Mouse (Mus musculus) lung, adult 2 months (tissue): ENCODE data around the gene Pde6d. TPM values are rescaled to one million over a fixed set of nuclear protein-coding genes. Genes with fewer than 3 reads are reported as not detected.

Source experiments
- DNase-seq: peaks from one replicate; pipeline ENCODE4 v3.0.0; 2022
- H3K4me1 ChIP-seq: fragments of 200-500 bp; 2 replicates; pipeline ENCODE4 v1.6.1; 2011; ENCODE audit warnings: low read length; ENCODE audit not compliant: control insufficient read depth, insufficient read depth
- H3K4me3 ChIP-seq: fragments of 200-500 bp; replicated peaks from 2 replicates; pipeline ENCODE3; 2011; ENCODE audit warnings: low read depth, mild to moderate bottlenecking, control low read depth, low read length; ENCODE audit errors: extremely low read depth
- CTCF ChIP-seq: fragments of 200-500 bp; IDR thresholded peaks from 2 replicates; pipeline ENCODE4 v1.5.1; 2011; ENCODE audit warnings: mild to moderate bottlenecking, low read length, control low read depth; ENCODE audit not compliant: insufficient read depth
- POLR2A ChIP-seq: fragments of 200-500 bp; IDR thresholded peaks from 2 replicates; pipeline ENCODE4 v1.6.1; 2011; ENCODE audit warnings: low read depth, mild to moderate bottlenecking, control low read depth, low read length, borderline replicate concordance; ENCODE audit errors: extremely low read depth
- WGBS: fragments of 180-500 bp; shearing (Covaris S2); methylation state at CpG from one replicate; pipeline ENCODE4 v1.1.7; 2018; 5-methylcytosine and 5-hydroxymethylcytosine counted together
- polyA plus RNA-seq: library from polyadenylated mRNA; depleted of rRNA; stranded (reverse); fragments of >200 nt; gene quantifications from 2 replicates; pipeline ENCODE4 v1.2.3, GENCODE M21; 2012

The Pde6d gene
- polyA plus RNA-seq, 1 experiment: 20.8 TPM

DNA sequence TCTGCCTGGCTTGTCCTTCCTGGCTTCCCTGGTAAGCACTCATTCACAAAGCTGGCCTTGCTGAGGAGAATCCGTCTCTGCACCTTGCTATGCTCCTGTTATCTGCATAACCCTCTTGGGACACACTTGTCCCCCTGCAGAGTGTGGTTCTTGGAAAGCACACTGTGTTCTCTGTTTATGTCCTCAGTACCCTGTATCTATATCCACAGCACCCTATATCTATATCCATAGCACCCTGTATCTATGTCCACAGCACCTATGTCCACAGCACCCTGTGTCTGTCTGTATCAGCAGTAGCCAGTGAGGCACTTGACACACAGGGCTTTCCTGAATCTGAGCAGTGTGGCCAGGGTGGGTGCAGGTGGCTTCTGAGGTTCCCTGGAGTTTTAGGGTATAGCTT lies 28.5 kb upstream of the Pde6d start:
- 86% methylated on average over 1 of the region's 1 CpGs for WGBS
- H3K4me3 ChIP-seq: no peak overlapping the region
- no peak for DNase-seq

DNA sequence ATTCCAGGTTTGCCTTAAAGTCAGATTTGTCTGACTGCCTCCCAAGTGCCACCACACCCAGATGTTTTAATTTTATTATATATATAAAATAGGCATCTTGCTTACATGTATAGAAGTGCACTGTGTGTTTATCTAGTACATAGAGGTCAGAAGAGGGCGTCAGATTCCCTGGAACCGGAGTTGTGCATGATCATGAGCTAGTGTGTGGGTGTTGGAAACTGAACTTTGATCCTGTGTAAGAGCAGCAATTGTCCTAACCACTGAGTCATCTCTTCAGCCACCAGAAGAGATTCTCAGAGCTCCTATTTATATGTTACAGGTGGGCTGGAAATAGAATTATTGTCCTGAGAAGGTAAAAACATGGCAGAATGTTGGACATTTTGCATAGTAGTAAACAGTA lies 17.7 kb upstream of the Pde6d start:
- WGBS: 76% methylated on average over 2 of the region's 2 CpGs
- H3K4me3 ChIP-seq: no peak overlapping the region
- H3K4me1 ChIP-seq: peaks cover 3% of the 10 kb centered on the region; the same call in 1 of the 2 replicates
- DNase-seq: no peak
- no peak for TF ChIP-seq CTCF
- no peak for TF ChIP-seq POLR2A

More for the DNA sequence above, 28.5 kb upstream of the Pde6d start:
- TF ChIP-seq POLR2A: no peak
- TF ChIP-seq CTCF: no peak
- no peaks in the 10 kb centered on the region for H3K4me1 ChIP-seq

DNA sequence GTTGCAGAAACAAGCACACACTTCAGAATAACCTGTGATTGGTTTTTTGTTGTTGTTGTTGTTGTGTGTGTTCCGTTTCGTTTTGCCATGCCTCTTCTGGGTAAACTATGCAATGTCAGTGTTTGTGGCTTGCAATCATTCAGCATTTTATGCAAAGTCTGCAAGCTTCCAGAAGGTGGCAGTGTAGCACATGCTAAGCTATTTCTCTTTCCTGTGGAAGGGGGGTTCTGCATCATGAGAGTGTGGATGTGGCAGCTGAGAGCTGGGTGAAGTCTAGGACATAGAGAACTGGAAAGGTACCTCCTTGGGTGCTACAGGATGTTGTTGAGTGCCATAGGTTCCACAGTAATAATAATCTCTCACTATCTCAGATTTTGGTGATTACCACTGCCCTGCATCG lies 16.1 kb upstream of the Pde6d start:
- WGBS: 71% methylated on average over 3 of the region's 3 CpGs
- TF ChIP-seq CTCF: no peak
- TF ChIP-seq POLR2A: no peak
- peaks cover 3% of the 10 kb centered on the region; the same call in 1 of the 2 replicates for H3K4me1 ChIP-seq
- no peak for DNase-seq
- no peak overlapping the region for H3K4me3 ChIP-seq

DNA sequence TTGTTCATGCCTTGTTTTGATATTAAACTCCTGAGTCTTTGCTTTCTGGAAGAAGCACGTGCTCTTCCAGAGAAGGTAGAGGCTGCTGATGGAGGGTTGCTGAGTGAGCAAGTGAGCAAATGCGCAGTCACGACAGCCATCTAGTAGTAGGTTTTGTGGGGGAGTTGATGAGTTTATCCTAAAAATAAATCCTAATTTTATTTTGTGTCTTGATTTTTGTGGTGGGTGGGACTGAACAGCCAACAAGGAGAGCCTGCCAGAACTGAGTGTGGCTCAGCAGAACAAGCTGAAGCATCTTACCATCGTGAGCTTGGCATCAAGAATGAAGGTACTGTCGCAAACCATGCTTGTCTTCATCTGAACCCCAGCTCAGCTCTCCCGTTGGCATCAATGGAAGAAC lies 14.1 kb upstream of the Pde6d start:
- no peak for TF ChIP-seq POLR2A
- Histone ChIP-seq H3K4me1 (peaks cover 3% of the 10 kb centered on the region; the same call in 1 of the 2 replicates), H3K4me3 (no peak overlapping the region)
- 90% methylated on average over 6 of the region's 6 CpGs for WGBS
- no peak for DNase-seq

DNA sequence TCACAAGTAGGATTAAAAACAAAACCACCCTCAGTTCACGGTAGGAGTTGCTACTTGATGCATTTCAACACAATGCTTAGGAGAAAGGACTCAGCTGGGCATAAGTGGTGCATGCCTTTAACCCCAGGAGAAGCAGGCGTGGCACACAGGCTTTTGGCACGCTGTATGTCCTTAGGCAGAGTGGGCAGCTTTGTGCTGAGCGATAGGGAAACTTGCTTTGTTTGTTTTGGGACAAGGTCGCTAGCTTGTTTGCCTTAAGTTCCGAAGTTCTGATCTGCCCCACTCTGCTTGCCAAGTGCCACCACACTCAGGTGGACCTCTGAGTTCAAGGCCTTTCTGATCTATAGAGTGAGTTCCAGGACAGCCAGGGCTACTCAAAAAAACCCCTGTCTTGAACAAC lies 12.9 kb upstream of the Pde6d start:
- no peak overlapping the region for H3K4me3 ChIP-seq
- DNase-seq: peak; percentile 46
- TF ChIP-seq POLR2A (no peak), CTCF (no peak)
- peaks cover 3% of the 10 kb centered on the region; the same call in 1 of the 2 replicates for H3K4me1 ChIP-seq
- 66% methylated on average over 6 of the region's 6 CpGs for WGBS

DNA sequence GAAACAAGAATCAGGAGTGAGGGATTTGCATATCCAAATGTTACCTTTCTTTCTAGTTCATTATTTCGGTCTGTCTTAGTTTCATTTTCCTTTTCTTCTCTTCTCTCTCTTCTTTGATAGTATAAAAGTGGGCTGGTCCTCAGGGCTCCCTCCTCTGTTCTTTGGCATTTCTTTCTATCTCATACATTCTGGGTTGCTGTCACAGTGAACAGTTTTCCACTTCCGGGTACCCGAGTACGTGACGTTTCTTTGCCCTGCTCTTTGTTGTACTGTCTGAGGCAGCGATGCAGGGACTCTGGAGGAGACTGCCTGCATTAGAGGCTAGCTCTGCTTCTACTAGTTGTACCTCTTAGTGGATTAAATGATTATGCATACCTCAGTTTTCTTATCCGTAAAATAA lies 12.1 kb upstream of the Pde6d start:
- WGBS: 81% methylated on average over 7 of the region's 7 CpGs
- no peak overlapping the region for H3K4me3 ChIP-seq
- TF ChIP-seq POLR2A (no peak), CTCF (no peak)
- peaks cover 3% of the 10 kb centered on the region; the same call in 1 of the 2 replicates for H3K4me1 ChIP-seq
- no peak for DNase-seq

GRCm38 (mm10) chr1:86586992-86587391 lies 4.6 kb upstream of the Pde6d start:
- H3K4me1 ChIP-seq: peaks cover 3% of the 10 kb centered on the region
- peak overlapping the region; percentile 96 for H3K4me3 ChIP-seq
- peak; percentile 79 for DNase-seq
- TF ChIP-seq POLR2A: peak; percentile 62; the same call in 1 of the 2 replicates
- no peak for TF ChIP-seq CTCF
- WGBS: under 1% methylated on average over 26 of the region's 26 CpGs

DNA sequence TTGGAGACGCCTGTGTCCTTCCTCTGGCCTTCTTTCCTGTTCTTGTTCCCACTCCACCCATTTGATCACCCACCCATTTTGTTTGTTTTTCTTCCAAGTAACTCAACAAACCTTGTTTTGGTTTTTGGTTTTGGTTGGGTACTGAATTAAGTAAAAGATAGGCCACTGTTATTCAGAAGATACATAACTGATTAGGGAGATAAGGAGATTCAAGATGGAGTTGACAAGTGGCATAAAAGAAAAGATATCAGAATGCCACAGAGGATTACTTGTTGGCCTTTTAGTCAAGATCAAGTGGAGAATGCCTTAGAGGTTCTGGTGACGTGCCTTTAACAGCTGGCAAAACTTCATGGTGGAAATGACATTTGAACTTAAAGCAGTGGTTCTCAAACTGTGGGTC lies 1.3 kb upstream of the Pde6d start:
- TF ChIP-seq CTCF (no peak), POLR2A (no peak)
- DNase-seq: no peak
- Histone ChIP-seq H3K4me1 (peaks cover 6% of the 10 kb centered on the region), H3K4me3 (no peak overlapping the region)
- WGBS: 51% methylated on average over 2 of the region's 2 CpGs

- DNase-seq: peak; percentile 9
- WGBS: 1% methylated on average over 37 of the region's 38 CpGs
- H3K4me1 ChIP-seq: peaks cover 6% of the 10 kb centered on the region
- TF ChIP-seq POLR2A (no peak), CTCF (no peak)
- H3K4me3 ChIP-seq: peak overlapping the region; percentile 76
These were observed 558 bp downstream of the Pde6d start for GRCm38 (mm10) chr1:86581692-86582450.

DNA sequence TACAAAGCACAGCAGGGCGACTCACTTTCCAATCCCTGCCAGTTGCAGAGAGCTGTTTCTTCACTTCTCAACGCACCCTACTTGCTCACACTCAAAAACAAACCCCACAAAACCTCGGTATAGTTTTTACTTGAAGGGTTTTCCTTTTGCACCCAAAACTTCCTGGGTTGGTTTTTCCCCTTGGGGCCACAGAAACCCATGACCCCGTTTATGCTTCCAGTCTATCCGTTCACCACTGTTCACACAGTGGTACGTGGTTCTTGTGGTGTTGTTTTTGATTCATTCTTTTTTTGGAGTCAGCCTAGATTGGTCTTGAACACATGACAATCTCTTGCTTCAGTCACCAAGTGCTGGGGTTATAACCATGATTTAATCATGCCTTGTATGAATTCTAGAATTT lies 2.0 kb downstream of the Pde6d start:
- no peak for DNase-seq
- Histone ChIP-seq H3K4me1 (peaks cover 3% of the 10 kb centered on the region), H3K4me3 (no peak overlapping the region)
- WGBS: 68% methylated on average over 6 of the region's 6 CpGs
- TF ChIP-seq CTCF (no peak), POLR2A (no peak)
